Mouse (Mus musculus): ENCODE measurements at regions not wholly inside any gene's neighbourhood (a gene's known extent, or its start where the extent isn't known, plus 50 kb on each side); places are given as distances from the start of the nearest gene placed in this dataset.

GRCm38 (mm10) chr10:116726031-116726430 is 144.7 kb upstream of the Cnot2 start:
- no peak for DNase-seq (ENCODE audit: extremely low spot score in 1 of 2, low spot score in 1 of 2)

GRCm38 (mm10) chr10:116721986-116722385 is 140.7 kb upstream of the Cnot2 start:
- DNase-seq (ENCODE audit: extremely low spot score in 1 of 2, low spot score in 1 of 2): no peak

- no peak for DNase-seq (ENCODE audit: extremely low spot score in 1 of 2, low spot score in 1 of 2)
Measured at GRCm38 (mm10) chr10:116719616-116720015, 138.3 kb upstream of the Cnot2 start.

GRCm38 (mm10) chr10:116717961-116718360 is 136.7 kb upstream of the Cnot2 start:
- DNase-seq (ENCODE audit: extremely low spot score in 1 of 2, low spot score in 1 of 2): no peak

GRCm38 (mm10) chr10:116717017-116717643 is 135.8 kb upstream of the Cnot2 start:
- DNase-seq (ENCODE audit: extremely low spot score in 1 of 2, low spot score in 1 of 2): no peak

- no peak for DNase-seq (ENCODE audit: extremely low spot score in 1 of 2, low spot score in 1 of 2)
Measured at GRCm38 (mm10) chr10:116713456-116713855, 132.1 kb upstream of the Cnot2 start.

- no peak for DNase-seq (ENCODE audit: extremely low spot score in 1 of 2, low spot score in 1 of 2)
Measured at GRCm38 (mm10) chr10:116707025-116707424, 125.7 kb upstream of the Cnot2 start.

- DNase-seq (ENCODE audit: extremely low spot score in 1 of 2, low spot score in 1 of 2): no peak
Measured at GRCm38 (mm10) chr10:116701281-116701680, 120.0 kb upstream of the Cnot2 start.

- DNase-seq (ENCODE audit: extremely low spot score in 1 of 2, low spot score in 1 of 2): no peak
Measured at GRCm38 (mm10) chr10:116699711-116700110, 118.4 kb upstream of the Cnot2 start.

- no peak for DNase-seq (ENCODE audit: extremely low spot score in 1 of 2, low spot score in 1 of 2)
Measured at GRCm38 (mm10) chr10:116697628-116698316, 116.5 kb upstream of the Cnot2 start.

- DNase-seq (ENCODE audit: extremely low spot score in 1 of 2, low spot score in 1 of 2): no peak
Measured at GRCm38 (mm10) chr10:116693816-116694215, 112.5 kb upstream of the Cnot2 start.

- DNase-seq (ENCODE audit: extremely low spot score in 1 of 2, low spot score in 1 of 2): no peak
Measured at GRCm38 (mm10) chr10:116686741-116687140, 105.4 kb upstream of the Cnot2 start.

GRCm38 (mm10) chr10:116683374-116683773 is 102.1 kb upstream of the Cnot2 start:
- no peak for DNase-seq (ENCODE audit: extremely low spot score in 1 of 2, low spot score in 1 of 2)

- no peak for DNase-seq (ENCODE audit: extremely low spot score in 1 of 2, low spot score in 1 of 2)
Measured at GRCm38 (mm10) chr10:116678950-116679735, 97.8 kb upstream of the Cnot2 start.

GRCm38 (mm10) chr10:116677949-116678348 is 96.6 kb upstream of the Cnot2 start:
- DNase-seq (ENCODE audit: extremely low spot score in 1 of 2, low spot score in 1 of 2): no peak

- no peak for DNase-seq (ENCODE audit: extremely low spot score in 1 of 2, low spot score in 1 of 2)
Measured at GRCm38 (mm10) chr10:116675171-116675570, 93.9 kb upstream of the Cnot2 start.

- DNase-seq (ENCODE audit: extremely low spot score in 1 of 2, low spot score in 1 of 2): no peak
Measured at GRCm38 (mm10) chr10:116674348-116674747, 93.0 kb upstream of the Cnot2 start.

- DNase-seq (ENCODE audit: extremely low spot score in 1 of 2, low spot score in 1 of 2): no peak
Measured at GRCm38 (mm10) chr10:116658162-116658962, 77.1 kb upstream of the Cnot2 start.

GRCm38 (mm10) chr10:116655891-116656290 is 74.6 kb upstream of the Cnot2 start:
- no peak for DNase-seq (ENCODE audit: extremely low spot score in 1 of 2, low spot score in 1 of 2)

GRCm38 (mm10) chr10:116655018-116655807 is 73.9 kb upstream of the Cnot2 start:
- no peak for DNase-seq (ENCODE audit: extremely low spot score in 1 of 2, low spot score in 1 of 2)
